Mouse (Mus musculus): ENCODE measurements at regions not wholly inside any gene's neighbourhood (a gene's known extent, or its start where the extent isn't known, plus 50 kb on each side); places are given as distances from the start of the nearest gene placed in this dataset.

GRCm38 (mm10) chr9:47119253-47119652 lies 120.7 kb downstream of the Gm4791 start:
- Histone ChIP-seq H3K4me1 (replicated peaks; ENCODE audit: control insufficient read depth, insufficient read depth, low read length) (no peaks in the 10 kb centered on the region), H3K9me3 (ENCODE audit: control insufficient read depth, low read length) (no peaks in the 10 kb centered on the region), H3K36me3 (ENCODE audit: control insufficient read depth, insufficient read depth, low read length) (no peaks in the 10 kb centered on the region), H3K27ac (ENCODE audit: low read depth) (no peak overlapping the region), H3K27me3 (replicated peaks; ENCODE audit: control insufficient read depth, insufficient read depth, low read length) (no peaks in the 10 kb centered on the region), H3K9ac (ENCODE audit: low read length) (no peak overlapping the region), H3K4me2 (ENCODE audit: low read length) (no peak overlapping the region), H3K4me3 (ENCODE audit: low read depth, low read length) (no peak overlapping the region)
- DNase-seq (ENCODE audit: low spot score): no peak
- WGBS: 86% methylated on average over 8 of the region's 8 CpGs
- ATAC-seq (replicated peaks; ENCODE audit: low FRiP score, low TSS enrichment, low read depth): no peak

GRCm38 (mm10) chr9:47123113-47123512 lies 124.6 kb downstream of the Gm4791 start:
- no peaks in the 10 kb centered on the region for H3K36me3 ChIP-seq (ENCODE audit: control insufficient read depth, insufficient read depth, low read length)
- ATAC-seq (replicated peaks; ENCODE audit: low FRiP score, low TSS enrichment, low read depth): no peak
- H3K27me3 ChIP-seq (replicated peaks; ENCODE audit: control insufficient read depth, insufficient read depth, low read length): no peaks in the 10 kb centered on the region
- no peak for DNase-seq (ENCODE audit: low spot score)
- no peak overlapping the region for H3K9ac ChIP-seq (ENCODE audit: low read length)
- H3K4me3 ChIP-seq (ENCODE audit: low read depth, low read length): no peak overlapping the region
- H3K9me3 ChIP-seq (ENCODE audit: control insufficient read depth, low read length): no peaks in the 10 kb centered on the region
- no peak overlapping the region for H3K27ac ChIP-seq (ENCODE audit: low read depth)
- WGBS: 83% methylated on average over 2 of the region's 2 CpGs
- H3K4me2 ChIP-seq (ENCODE audit: low read length): no peak overlapping the region
- no peaks in the 10 kb centered on the region for H3K4me1 ChIP-seq (replicated peaks; ENCODE audit: control insufficient read depth, insufficient read depth, low read length)

GRCm38 (mm10) chr9:47125517-47125916 lies 127.0 kb downstream of the Gm4791 start:
- Histone ChIP-seq H3K27ac (ENCODE audit: low read depth) (no peak overlapping the region), H3K36me3 (ENCODE audit: control insufficient read depth, insufficient read depth, low read length) (no peaks in the 10 kb centered on the region), H3K4me1 (replicated peaks; ENCODE audit: control insufficient read depth, insufficient read depth, low read length) (no peaks in the 10 kb centered on the region), H3K9me3 (ENCODE audit: control insufficient read depth, low read length) (no peaks in the 10 kb centered on the region), H3K4me2 (ENCODE audit: low read length) (no peak overlapping the region), H3K4me3 (ENCODE audit: low read depth, low read length) (no peak overlapping the region), H3K9ac (ENCODE audit: low read length) (no peak overlapping the region), H3K27me3 (replicated peaks; ENCODE audit: control insufficient read depth, insufficient read depth, low read length) (no peaks in the 10 kb centered on the region)
- 74% methylated on average over 3 of the region's 3 CpGs for WGBS
- ATAC-seq (replicated peaks; ENCODE audit: low FRiP score, low TSS enrichment, low read depth): no peak
- DNase-seq (ENCODE audit: low spot score): no peak

GRCm38 (mm10) chr9:47126236-47126635 lies 127.7 kb downstream of the Gm4791 start:
- ATAC-seq (replicated peaks; ENCODE audit: low FRiP score, low TSS enrichment, low read depth): no peak
- WGBS: 63% methylated on average over 2 of the region's 2 CpGs

GRCm38 (mm10) chr9:47127756-47128424 lies 129.3 kb downstream of the Gm4791 start:
- H3K9me3 ChIP-seq (ENCODE audit: control insufficient read depth, low read length): no peaks in the 10 kb centered on the region
- H3K9ac ChIP-seq (ENCODE audit: low read length): no peak overlapping the region
- no peak for DNase-seq (ENCODE audit: low spot score)
- no peaks in the 10 kb centered on the region for H3K27me3 ChIP-seq (replicated peaks; ENCODE audit: control insufficient read depth, insufficient read depth, low read length)
- H3K4me3 ChIP-seq (ENCODE audit: low read depth, low read length): no peak overlapping the region
- H3K4me1 ChIP-seq (replicated peaks; ENCODE audit: control insufficient read depth, insufficient read depth, low read length): no peaks in the 10 kb centered on the region
- H3K27ac ChIP-seq (ENCODE audit: low read depth): no peak overlapping the region
- WGBS: 79% methylated on average over 11 of the region's 11 CpGs
- no peaks in the 10 kb centered on the region for H3K36me3 ChIP-seq (ENCODE audit: control insufficient read depth, insufficient read depth, low read length)
- no peak for ATAC-seq (replicated peaks; ENCODE audit: low FRiP score, low TSS enrichment, low read depth)
- H3K4me2 ChIP-seq (ENCODE audit: low read length): no peak overlapping the region

More at GRCm38 (mm10) chr9:47126236-47126635, 127.7 kb downstream of the Gm4791 start:
- H3K9me3 ChIP-seq (ENCODE audit: control insufficient read depth, low read length): no peaks in the 10 kb centered on the region
- H3K4me2 ChIP-seq (ENCODE audit: low read length): no peak overlapping the region
- H3K36me3 ChIP-seq (ENCODE audit: control insufficient read depth, insufficient read depth, low read length): no peaks in the 10 kb centered on the region
- no peak overlapping the region for H3K9ac ChIP-seq (ENCODE audit: low read length)
- no peak overlapping the region for H3K4me3 ChIP-seq (ENCODE audit: low read depth, low read length)
- H3K4me1 ChIP-seq (replicated peaks; ENCODE audit: control insufficient read depth, insufficient read depth, low read length): no peaks in the 10 kb centered on the region
- no peaks in the 10 kb centered on the region for H3K27me3 ChIP-seq (replicated peaks; ENCODE audit: control insufficient read depth, insufficient read depth, low read length)
- DNase-seq (ENCODE audit: low spot score): no peak
- no peak overlapping the region for H3K27ac ChIP-seq (ENCODE audit: low read depth)

- Histone ChIP-seq H3K4me3 (ENCODE audit: low read depth, low read length) (no peak overlapping the region), H3K36me3 (ENCODE audit: control insufficient read depth, insufficient read depth, low read length) (no peaks in the 10 kb centered on the region), H3K27ac (ENCODE audit: low read depth) (no peak overlapping the region), H3K9ac (ENCODE audit: low read length) (no peak overlapping the region), H3K27me3 (replicated peaks; ENCODE audit: control insufficient read depth, insufficient read depth, low read length) (no peaks in the 10 kb centered on the region), H3K4me2 (ENCODE audit: low read length) (no peak overlapping the region), H3K9me3 (ENCODE audit: control insufficient read depth, low read length) (no peaks in the 10 kb centered on the region), H3K4me1 (replicated peaks; ENCODE audit: control insufficient read depth, insufficient read depth, low read length) (no peaks in the 10 kb centered on the region)
- ATAC-seq (replicated peaks; ENCODE audit: low FRiP score, low TSS enrichment, low read depth) (no peak), DNase-seq (ENCODE audit: low spot score) (no peak)
These were observed 130.6 kb downstream of the Gm4791 start for GRCm38 (mm10) chr9:47129101-47129500.

- ATAC-seq (replicated peaks; ENCODE audit: low FRiP score, low TSS enrichment, low read depth) (no peak), DNase-seq (ENCODE audit: low spot score) (no peak)
- Histone ChIP-seq H3K4me2 (ENCODE audit: low read length) (no peak overlapping the region), H3K4me3 (ENCODE audit: low read depth, low read length) (no peak overlapping the region), H3K27ac (ENCODE audit: low read depth) (no peak overlapping the region), H3K4me1 (replicated peaks; ENCODE audit: control insufficient read depth, insufficient read depth, low read length) (no peaks in the 10 kb centered on the region), H3K9me3 (ENCODE audit: control insufficient read depth, low read length) (no peaks in the 10 kb centered on the region), H3K36me3 (ENCODE audit: control insufficient read depth, insufficient read depth, low read length) (no peaks in the 10 kb centered on the region), H3K27me3 (replicated peaks; ENCODE audit: control insufficient read depth, insufficient read depth, low read length) (no peaks in the 10 kb centered on the region), H3K9ac (ENCODE audit: low read length) (no peak overlapping the region)
- 77% methylated on average over 5 of the region's 5 CpGs for WGBS
These were observed 134.9 kb downstream of the Gm4791 start for GRCm38 (mm10) chr9:47133454-47133853.

GRCm38 (mm10) chr9:47133873-47134272 lies 135.3 kb downstream of the Gm4791 start:
- WGBS: 57% methylated on average over 8 of the region's 8 CpGs
- no peak for ATAC-seq (replicated peaks; ENCODE audit: low FRiP score, low TSS enrichment, low read depth)
- Histone ChIP-seq H3K36me3 (ENCODE audit: control insufficient read depth, insufficient read depth, low read length) (no peaks in the 10 kb centered on the region), H3K27ac (ENCODE audit: low read depth) (no peak overlapping the region), H3K4me1 (replicated peaks; ENCODE audit: control insufficient read depth, insufficient read depth, low read length) (no peaks in the 10 kb centered on the region), H3K9ac (ENCODE audit: low read length) (no peak overlapping the region), H3K4me3 (ENCODE audit: low read depth, low read length) (no peak overlapping the region), H3K9me3 (ENCODE audit: control insufficient read depth, low read length) (no peaks in the 10 kb centered on the region), H3K27me3 (replicated peaks; ENCODE audit: control insufficient read depth, insufficient read depth, low read length) (no peaks in the 10 kb centered on the region), H3K4me2 (ENCODE audit: low read length) (no peak overlapping the region)
- DNase-seq (ENCODE audit: low spot score): no peak

- WGBS: 79% methylated on average over 4 of the region's 4 CpGs
- DNase-seq (ENCODE audit: low spot score) (no peak), ATAC-seq (replicated peaks; ENCODE audit: low FRiP score, low TSS enrichment, low read depth) (no peak)
- Histone ChIP-seq H3K36me3 (ENCODE audit: control insufficient read depth, insufficient read depth, low read length) (no peaks in the 10 kb centered on the region), H3K4me3 (ENCODE audit: low read depth, low read length) (no peak overlapping the region), H3K27ac (ENCODE audit: low read depth) (no peak overlapping the region), H3K9ac (ENCODE audit: low read length) (no peak overlapping the region), H3K4me2 (ENCODE audit: low read length) (no peak overlapping the region), H3K9me3 (ENCODE audit: control insufficient read depth, low read length) (no peaks in the 10 kb centered on the region), H3K4me1 (replicated peaks; ENCODE audit: control insufficient read depth, insufficient read depth, low read length) (no peaks in the 10 kb centered on the region), H3K27me3 (replicated peaks; ENCODE audit: control insufficient read depth, insufficient read depth, low read length) (no peaks in the 10 kb centered on the region)
These were observed 135.9 kb downstream of the Gm4791 start for GRCm38 (mm10) chr9:47134479-47134878.
